Mouse (Mus musculus) intestine, embryonic 16.5 days (tissue): ENCODE measurements around the gene Adcy1. TPM values are rescaled to one million over a fixed set of nuclear protein-coding genes. Genes with fewer than 3 reads are reported as not detected.

Experiments used
- ATAC-seq: fragments of 200-750 bp; cut with Nextera tagmentation; 2 replicates; pipeline ENCODE4 v1.8.0; 2017; ENCODE audit warnings: moderate TSS enrichment, moderate library complexity
- H3K27ac ChIP-seq: fragments of 300-500 bp; sonication (generic); 2 replicates; pipeline ENCODE4 v1.5.1; 2014; ENCODE audit warnings: mild to moderate bottlenecking, low read length
- H3K27me3 ChIP-seq: fragments of 300-500 bp; sonication (generic); replicated peaks from 2 replicates; pipeline ENCODE4 v1.6.1; 2014; ENCODE audit warnings: low read length, control low read depth, mixed read lengths; ENCODE audit not compliant: control insufficient read depth, insufficient read depth
- H3K36me3 ChIP-seq: fragments of 300-500 bp; sonication (generic); 2 replicates; pipeline ENCODE4 v1.6.1; 2014; ENCODE audit warnings: low read length, control low read depth; ENCODE audit not compliant: control insufficient read depth, insufficient read depth
- H3K4me1 ChIP-seq: fragments of 300-500 bp; sonication (generic); 2 replicates; pipeline ENCODE4 v1.6.1; 2014; ENCODE audit warnings: low read length, control low read depth, mixed read lengths; ENCODE audit not compliant: control insufficient read depth, insufficient read depth
- H3K4me2 ChIP-seq: fragments of 300-500 bp; sonication (generic); 2 replicates; pipeline ENCODE4 v1.6.1; 2014; ENCODE audit warnings: low read depth, low read length, control low read depth
- H3K4me3 ChIP-seq: fragments of 300-500 bp; sonication (generic); 2 replicates; pipeline ENCODE4 v1.5.1; 2014; ENCODE audit warnings: mild to moderate bottlenecking, low read length
- H3K9ac ChIP-seq: fragments of 300-500 bp; sonication (generic); 2 replicates; pipeline ENCODE4 v1.6.1; 2014; ENCODE audit warnings: low read depth, low read length
- H3K9me3 ChIP-seq: fragments of 300-500 bp; sonication (generic); 2 replicates; pipeline ENCODE4 v1.6.1; 2016; ENCODE audit warnings: low read length, control low read depth; ENCODE audit not compliant: control insufficient read depth
- WGBS: fragments of 180-500 bp; shearing (Covaris S2); extraction: QIAGEN DNeasy Blood & Tissue Kit; methylation state at CpG from one replicate; pipeline ENCODE4 v1.1.7; 2014; 5-methylcytosine and 5-hydroxymethylcytosine counted together
- polyA plus RNA-seq: library from polyadenylated mRNA; unstranded; fragments of >200 nt; fragmentation: Nextera tagmentation; extraction: Ambion mirVana; gene quantifications from 2 replicates; pipeline ENCODE4 v1.2.1, GENCODE M21; 2015

The Adcy1 gene
- polyA plus RNA-seq, 1 experiment from 2014 or later: 0.68 TPM

- Histone ChIP-seq H3K9ac (no peak overlapping the region), H3K4me1 (peaks cover 5% of the 10 kb centered on the region; the same call in 1 of the 2 replicates), H3K27ac (no peak overlapping the region), H3K9me3 (no peaks in the 10 kb centered on the region), H3K27me3 (no peaks in the 10 kb centered on the region), H3K36me3 (no peaks in the 10 kb centered on the region), H3K4me2 (no peak overlapping the region), H3K4me3 (no peak overlapping the region)
- whole genome bisulfite sequencing: 92% methylated on average over 3 of the region's 3 CpGs
- ATAC-seq: peak; percentile 16; the same call in 1 of the 2 replicates
Measured at GRCm38 (mm10) chr11:7140449-7140848, 77.2 kb downstream of the Adcy1 start.

GRCm38 (mm10) chr11:7142725-7143124 is 79.4 kb downstream of the Adcy1 start:
- Histone ChIP-seq H3K27ac (peak overlapping the region; percentile 35), H3K4me2 (no peak overlapping the region), H3K36me3 (no peaks in the 10 kb centered on the region), H3K4me3 (no peak overlapping the region), H3K9ac (no peak overlapping the region), H3K4me1 (peaks cover 5% of the 10 kb centered on the region; the same call in 1 of the 2 replicates), H3K27me3 (no peaks in the 10 kb centered on the region), H3K9me3 (no peaks in the 10 kb centered on the region)
- WGBS: 31% methylated on average over 3 of the region's 3 CpGs
- ATAC-seq: peak; percentile 82

- Histone ChIP-seq H3K9ac (no peak overlapping the region), H3K4me2 (no peak overlapping the region), H3K4me3 (no peak overlapping the region), H3K36me3 (no peaks in the 10 kb centered on the region), H3K4me1 (peaks cover 5% of the 10 kb centered on the region; the same call in 1 of the 2 replicates), H3K27ac (no peak overlapping the region), H3K27me3 (no peaks in the 10 kb centered on the region), H3K9me3 (no peaks in the 10 kb centered on the region)
- WGBS: 86% methylated on average over 11 of the region's 11 CpGs
- ATAC-seq: no peak
Measured at GRCm38 (mm10) chr11:7144369-7144768, 81.1 kb downstream of the Adcy1 start.

GRCm38 (mm10) chr11:7145221-7145620 is 81.9 kb downstream of the Adcy1 start:
- H3K9ac ChIP-seq: no peak overlapping the region
- H3K9me3 ChIP-seq: no peaks in the 10 kb centered on the region
- peaks cover 5% of the 10 kb centered on the region; the same call in 1 of the 2 replicates for H3K4me1 ChIP-seq
- H3K4me2 ChIP-seq: no peak overlapping the region
- 73% methylated on average over 4 of the region's 4 CpGs for WGBS
- ATAC-seq: no peak
- H3K36me3 ChIP-seq: no peaks in the 10 kb centered on the region
- H3K27me3 ChIP-seq: no peaks in the 10 kb centered on the region
- H3K4me3 ChIP-seq: no peak overlapping the region
- H3K27ac ChIP-seq: no peak overlapping the region

GRCm38 (mm10) chr11:7147536-7147935 is 84.2 kb downstream of the Adcy1 start:
- ATAC-seq: no peak
- 85% methylated on average over 8 of the region's 8 CpGs for WGBS

GRCm38 (mm10) chr11:7147945-7148344 is 84.7 kb downstream of the Adcy1 start:
- WGBS: 92% methylated on average over 7 of the region's 7 CpGs
- H3K9ac ChIP-seq: no peak overlapping the region

More at GRCm38 (mm10) chr11:7147536-7147935, 84.2 kb downstream of the Adcy1 start:
- peaks cover 3% of the 10 kb centered on the region; the same call in 1 of the 2 replicates for H3K4me1 ChIP-seq
- no peaks in the 10 kb centered on the region for H3K27me3 ChIP-seq
- no peak overlapping the region for H3K4me2 ChIP-seq
- no peak overlapping the region for H3K27ac ChIP-seq
- H3K9ac ChIP-seq: no peak overlapping the region
- no peaks in the 10 kb centered on the region for H3K36me3 ChIP-seq
- H3K4me3 ChIP-seq: no peak overlapping the region
- H3K9me3 ChIP-seq: no peaks in the 10 kb centered on the region

GRCm38 (mm10) chr11:7149471-7149870 is 86.2 kb downstream of the Adcy1 start:
- no peaks in the 10 kb centered on the region for H3K36me3 ChIP-seq
- no peaks in the 10 kb centered on the region for H3K9me3 ChIP-seq
- H3K4me3 ChIP-seq: no peak overlapping the region
- no peaks in the 10 kb centered on the region for H3K27me3 ChIP-seq
- H3K9ac ChIP-seq: no peak overlapping the region
- ATAC-seq: no peak
- H3K4me2 ChIP-seq: no peak overlapping the region
- H3K4me1 ChIP-seq: no peaks in the 10 kb centered on the region
- no peak overlapping the region for H3K27ac ChIP-seq
- WGBS: 68% methylated on average over 7 of the region's 7 CpGs

More at GRCm38 (mm10) chr11:7147945-7148344, 84.7 kb downstream of the Adcy1 start:
- no peak overlapping the region for H3K27ac ChIP-seq
- H3K4me3 ChIP-seq: no peak overlapping the region
- ATAC-seq: no peak
- no peaks in the 10 kb centered on the region for H3K27me3 ChIP-seq
- H3K4me2 ChIP-seq: no peak overlapping the region
- no peaks in the 10 kb centered on the region for H3K4me1 ChIP-seq
- H3K36me3 ChIP-seq: no peaks in the 10 kb centered on the region
- H3K9me3 ChIP-seq: no peaks in the 10 kb centered on the region

- Histone ChIP-seq H3K27ac (no peak overlapping the region), H3K4me3 (no peak overlapping the region), H3K36me3 (no peaks in the 10 kb centered on the region), H3K4me2 (no peak overlapping the region), H3K9ac (no peak overlapping the region), H3K4me1 (no peaks in the 10 kb centered on the region), H3K9me3 (no peaks in the 10 kb centered on the region), H3K27me3 (no peaks in the 10 kb centered on the region)
- ATAC-seq: no peak
- 90% methylated on average over 8 of the region's 8 CpGs for WGBS
Measured at GRCm38 (mm10) chr11:7150511-7150910, 87.2 kb downstream of the Adcy1 start.

- Histone ChIP-seq H3K9ac (no peak overlapping the region), H3K27ac (no peak overlapping the region), H3K4me3 (no peak overlapping the region), H3K36me3 (no peaks in the 10 kb centered on the region), H3K9me3 (no peaks in the 10 kb centered on the region), H3K4me2 (no peak overlapping the region), H3K4me1 (no peaks in the 10 kb centered on the region), H3K27me3 (no peaks in the 10 kb centered on the region)
- ATAC-seq: no peak
- WGBS: 93% methylated on average over 12 of the region's 12 CpGs
Measured at GRCm38 (mm10) chr11:7152371-7152770, 89.1 kb downstream of the Adcy1 start.

- no peaks in the 10 kb centered on the region for H3K9me3 ChIP-seq
- ATAC-seq: no peak
- WGBS: 68% methylated on average over 8 of the region's 8 CpGs
- H3K36me3 ChIP-seq: no peaks in the 10 kb centered on the region
- no peak overlapping the region for H3K4me2 ChIP-seq
- H3K4me1 ChIP-seq: no peaks in the 10 kb centered on the region
- no peak overlapping the region for H3K27ac ChIP-seq
- no peak overlapping the region for H3K9ac ChIP-seq
- no peak overlapping the region for H3K4me3 ChIP-seq
- H3K27me3 ChIP-seq: no peaks in the 10 kb centered on the region
Measured at GRCm38 (mm10) chr11:7153081-7153480, 89.8 kb downstream of the Adcy1 start.
